Mouse (Mus musculus) small intestine, adult 2 months (tissue): Measurements from ENCODE around the gene Slc17a7. TPM values are rescaled to one million over a fixed set of nuclear protein-coding genes. Genes with fewer than 3 reads are reported as not detected.

Experiments
- H3K27ac ChIP-seq: fragments of 200-500 bp; 2 replicates; pipeline ENCODE4 v1.5.1; 2012; ENCODE audit warnings: low read depth, low read length, control low read depth, inconsistent platforms; ENCODE audit not compliant: insufficient read depth
- H3K27me3 ChIP-seq: fragments of 200-500 bp; 2 replicates; pipeline ENCODE4 v1.6.1; 2012; ENCODE audit warnings: mild to moderate bottlenecking, moderate library complexity, low read length, inconsistent platforms; ENCODE audit not compliant: control insufficient read depth, insufficient read depth
- H3K36me3 ChIP-seq: fragments of 200-500 bp; 2 replicates; pipeline ENCODE4 v1.6.1; 2012; ENCODE audit warnings: mild to moderate bottlenecking, low read length, control low read depth, inconsistent platforms; ENCODE audit not compliant: control insufficient read depth, insufficient read depth
- H3K4me1 ChIP-seq: fragments of 200-500 bp; 2 replicates; pipeline ENCODE4 v1.6.1; 2012; ENCODE audit warnings: low read length, inconsistent platforms, mixed read lengths; ENCODE audit not compliant: control insufficient read depth, insufficient read depth, insufficient read length
- H3K4me3 ChIP-seq: fragments of 200-500 bp; 2 replicates; pipeline ENCODE4 v1.5.1; 2012; ENCODE audit warnings: low read depth, mild to moderate bottlenecking, control low read depth, inconsistent platforms, low read length, moderate library complexity
- CTCF ChIP-seq: fragments of 200-500 bp; IDR thresholded peaks from 2 replicates; pipeline ENCODE4 v1.5.1; 2012; ENCODE audit warnings: low read depth, mild to moderate bottlenecking, control low read depth, inconsistent platforms, low read length, moderate library complexity, mixed read lengths; ENCODE audit not compliant: insufficient replicate concordance, insufficient read length; ENCODE audit errors: extremely low read depth
- POLR2A ChIP-seq: fragments of 200-500 bp; IDR thresholded peaks from 2 replicates; pipeline ENCODE4 v1.6.1; 2012; ENCODE audit warnings: low read depth, mild to moderate bottlenecking, control low read depth, inconsistent platforms, low read length, moderate library complexity
- WGBS: fragments of 180-500 bp; shearing (Covaris S2); methylation state at CpG from one replicate; pipeline ENCODE4 v1.1.7; 2018; 5-methylcytosine and 5-hydroxymethylcytosine counted together
- polyA plus RNA-seq: library from polyadenylated mRNA; depleted of rRNA; stranded (reverse); fragments of >200 nt; gene quantifications from 2 replicates; pipeline ENCODE4 v1.2.3, GENCODE M21; 2012

The Slc17a7 gene
- polyA plus RNA-seq, 1 experiment, result 0.09 TPM

DNA sequence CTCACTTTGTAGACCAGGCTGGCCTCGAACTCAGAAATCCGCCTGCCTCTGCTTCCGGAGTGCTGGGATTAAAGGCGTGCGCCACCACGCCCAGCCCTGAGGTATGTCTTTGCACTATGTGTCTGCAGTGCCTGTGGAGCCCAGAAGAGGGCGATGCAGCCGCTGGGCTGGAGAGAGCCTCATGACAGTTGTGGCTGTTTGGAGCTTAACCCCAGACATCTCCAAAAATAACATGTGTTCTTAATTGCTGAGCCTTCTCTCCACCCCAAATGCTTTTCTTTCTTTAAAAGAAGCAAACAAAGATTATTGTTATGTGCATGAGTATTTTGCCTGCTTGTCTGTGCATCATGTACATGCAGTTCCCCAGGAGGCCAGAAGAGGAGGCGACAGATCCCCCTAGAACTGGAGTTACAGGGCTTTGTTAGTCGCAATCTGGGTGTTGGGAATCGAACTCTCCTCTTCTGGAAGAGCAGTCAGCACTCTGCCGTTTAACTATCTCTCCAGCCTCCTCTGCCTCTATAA, 8.7 kb upstream of the Slc17a7 start:
- WGBS, result 63% methylated on average over 12 of the region's 12 CpGs
- TF ChIP-seq POLR2A, result no peak
- peak; percentile 56; the same call in 1 of the 2 replicates for TF ChIP-seq CTCF
- Histone ChIP-seq H3K4me3 (peak overlapping the region; percentile 38), H3K27ac (peak overlapping the region; percentile 40; the same call in 1 of the 2 replicates), H3K27me3 (no peaks in the 10 kb centered on the region), H3K36me3 (0 out of 2 replicates have a peak, but pooled peaks cover 2% of the 10 kb centered on the region), H3K4me1 (peaks cover 7% of the 10 kb centered on the region)

- no peaks in the 10 kb centered on the region for H3K27me3 ChIP-seq
- no peak overlapping the region for H3K4me3 ChIP-seq
- H3K27ac ChIP-seq, result peak overlapping the region; percentile 40; the same call in 1 of the 2 replicates
- TF ChIP-seq CTCF (no peak), POLR2A (no peak)
- 86% methylated on average over 9 of the region's 9 CpGs for WGBS
- peaks cover 7% of the 10 kb centered on the region for H3K4me1 ChIP-seq
- H3K36me3 ChIP-seq, result 0 out of 2 replicates have a peak, but pooled peaks cover 2% of the 10 kb centered on the region
Observed at GRCm38 (mm10) chr7:45155590-45155989, 8.2 kb upstream of the Slc17a7 start.

DNA sequence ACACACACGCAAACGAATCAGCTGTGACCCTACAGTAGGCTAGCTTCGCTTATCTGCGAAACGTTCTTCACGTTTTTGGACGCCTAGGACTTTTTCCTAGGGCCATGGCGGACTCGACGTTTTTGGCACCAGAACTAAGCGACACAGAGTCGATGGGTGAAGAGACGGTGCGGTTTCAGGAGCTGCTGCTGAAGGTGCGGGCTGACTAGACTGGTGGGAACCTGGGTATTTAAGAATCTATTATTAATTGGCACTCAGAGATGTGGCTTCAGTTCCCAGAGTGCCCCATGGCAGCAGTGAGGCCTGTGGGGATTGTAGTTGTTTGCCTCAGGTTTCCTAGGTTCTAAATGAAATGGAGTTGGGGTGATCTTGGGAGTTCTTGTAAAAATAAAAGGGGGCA, 7.5 kb upstream of the Slc17a7 start:
- no peak overlapping the region for H3K4me3 ChIP-seq
- peaks cover 4% of the 10 kb centered on the region for H3K4me1 ChIP-seq
- 0 out of 2 replicates have a peak, but pooled peaks cover 2% of the 10 kb centered on the region for H3K36me3 ChIP-seq
- 92% methylated on average over 15 of the region's 15 CpGs for WGBS
- TF ChIP-seq POLR2A, result no peak
- no peak for TF ChIP-seq CTCF
- H3K27me3 ChIP-seq, result no peaks in the 10 kb centered on the region
- H3K27ac ChIP-seq, result no peak overlapping the region

- TF ChIP-seq POLR2A, result no peak
- no peak for TF ChIP-seq CTCF
- H3K36me3 ChIP-seq, result 0 out of 2 replicates have a peak, but pooled peaks cover 2% of the 10 kb centered on the region
- no peak overlapping the region for H3K27ac ChIP-seq
- 88% methylated on average over 14 of the region's 14 CpGs for WGBS
- no peaks in the 10 kb centered on the region for H3K27me3 ChIP-seq
- H3K4me1 ChIP-seq, result peaks cover 4% of the 10 kb centered on the region
- no peak overlapping the region for H3K4me3 ChIP-seq
Observed at GRCm38 (mm10) chr7:45157459-45157858, 6.3 kb upstream of the Slc17a7 start.

DNA sequence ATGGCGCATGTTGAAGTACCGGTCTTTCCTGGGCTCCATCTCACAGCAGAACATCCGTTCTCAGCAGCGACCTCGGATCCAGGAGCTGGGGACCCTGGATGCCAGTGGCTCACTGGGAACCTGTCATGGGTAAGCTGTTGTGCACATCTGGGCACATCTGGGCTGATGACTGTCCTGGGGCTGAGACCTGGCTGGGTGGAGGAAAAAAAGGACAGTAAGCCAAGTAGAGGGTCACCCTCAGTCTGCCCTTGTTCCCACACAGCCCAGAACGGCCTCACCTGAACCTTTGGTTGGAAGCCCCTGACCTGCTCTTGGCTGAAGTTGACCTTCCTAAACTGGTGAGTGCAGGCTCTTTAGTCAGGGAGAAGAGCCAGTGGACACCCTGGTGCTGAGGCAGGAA, 4.8 kb upstream of the Slc17a7 start:
- 92% methylated on average over 6 of the region's 6 CpGs for WGBS
- H3K27ac ChIP-seq, result no peak overlapping the region
- peaks cover 4% of the 10 kb centered on the region for H3K4me1 ChIP-seq
- H3K27me3 ChIP-seq, result peaks cover 6% of the 10 kb centered on the region
- H3K4me3 ChIP-seq, result no peak overlapping the region
- no peak for TF ChIP-seq POLR2A
- TF ChIP-seq CTCF, result no peak
- H3K36me3 ChIP-seq, result 0 out of 2 replicates have a peak, but pooled peaks cover 2% of the 10 kb centered on the region

GRCm38 (mm10) chr7:45160316-45160800, 3.4 kb upstream of the Slc17a7 start:
- Histone ChIP-seq H3K4me3 (no peak overlapping the region), H3K36me3 (0 out of 2 replicates have a peak, but pooled peaks cover 2% of the 10 kb centered on the region), H3K4me1 (no peaks in the 10 kb centered on the region; the same call in none of the 2 replicates), H3K27ac (no peak overlapping the region), H3K27me3 (peaks cover 20% of the 10 kb centered on the region)
- no peak for TF ChIP-seq POLR2A
- no peak for TF ChIP-seq CTCF
- WGBS, result 94% methylated on average over 6 of the region's 6 CpGs

DNA sequence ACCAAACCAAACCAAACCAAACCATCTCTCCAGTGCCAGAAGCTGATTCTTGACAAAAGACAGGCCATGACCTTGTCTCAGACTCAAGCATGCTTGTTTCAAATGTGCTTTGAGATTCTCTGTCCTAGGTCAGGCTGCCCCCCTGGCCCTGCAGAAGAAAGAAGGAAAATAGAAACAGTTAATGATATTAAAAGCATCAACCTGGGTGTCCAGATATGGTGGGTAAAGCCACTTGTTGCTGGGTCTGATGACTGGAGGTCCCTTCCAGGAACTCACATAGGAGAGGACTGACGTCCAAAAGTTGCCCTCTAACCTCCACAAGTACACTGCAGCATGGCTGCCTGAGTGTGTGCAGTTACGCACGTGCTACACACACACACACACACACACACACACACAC, 2.9 kb upstream of the Slc17a7 start:
- TF ChIP-seq POLR2A (no peak), CTCF (no peak)
- H3K4me1 ChIP-seq, result no peaks in the 10 kb centered on the region; the same call in 1 of the 2 replicates
- H3K36me3 ChIP-seq, result 0 out of 2 replicates have a peak, but pooled peaks cover 2% of the 10 kb centered on the region
- peaks cover 25% of the 10 kb centered on the region for H3K27me3 ChIP-seq
- H3K27ac ChIP-seq, result no peak overlapping the region
- WGBS, result 93% methylated on average over 3 of the region's 3 CpGs
- no peak overlapping the region for H3K4me3 ChIP-seq
